Mouse (Mus musculus) intestine, embryonic 14.5 days (tissue): ENCODE measurements around the gene Sytl2. TPM values are rescaled to one million over a fixed set of nuclear protein-coding genes. Genes with fewer than 3 reads are reported as not detected.

Experiments
- ATAC-seq: fragments of 200-750 bp; cut with Nextera tagmentation; replicated peaks from 2 replicates; pipeline ENCODE4 v1.8.0; 2017; ENCODE audit warnings: low read depth, moderate number of reproducible peaks, moderate TSS enrichment, moderate library complexity; ENCODE audit not compliant: low FRiP score, low TSS enrichment
- DNase-seq: peaks from one replicate; pipeline ENCODE4 v3.0.0-alpha.2; 2018; ENCODE audit warnings: low spot score
- H3K27ac ChIP-seq: fragments of 300-500 bp; sonication (generic); 2 replicates; pipeline ENCODE4 v1.5.1; 2014; ENCODE audit warnings: low read depth, mild to moderate bottlenecking, control low read depth
- H3K27me3 ChIP-seq: fragments of 300-500 bp; sonication (generic); replicated peaks from 2 replicates; pipeline ENCODE4 v1.6.1; 2014; ENCODE audit warnings: low read length, control low read depth; ENCODE audit not compliant: control insufficient read depth, insufficient read depth
- H3K36me3 ChIP-seq: fragments of 300-500 bp; sonication (generic); 2 replicates; pipeline ENCODE4 v1.6.1; 2014; ENCODE audit warnings: low read length, control low read depth; ENCODE audit not compliant: control insufficient read depth, insufficient read depth
- H3K4me1 ChIP-seq: fragments of 300-500 bp; sonication (generic); replicated peaks from 2 replicates; pipeline ENCODE4 v1.6.1; 2014; ENCODE audit warnings: low read length, control low read depth, mixed read lengths; ENCODE audit not compliant: control insufficient read depth, insufficient read depth
- H3K4me2 ChIP-seq: fragments of 300-500 bp; sonication (generic); 2 replicates; pipeline ENCODE4 v1.6.1; 2014; ENCODE audit warnings: low read length
- H3K4me3 ChIP-seq: fragments of 300-500 bp; sonication (generic); 2 replicates; pipeline ENCODE4 v1.5.1; 2014; ENCODE audit warnings: low read depth, low read length, control low read depth, mixed read lengths
- H3K9ac ChIP-seq: fragments of 300-500 bp; sonication (generic); 2 replicates; pipeline ENCODE4 v1.6.1; 2014; ENCODE audit warnings: mild to moderate bottlenecking, low read length
- H3K9me3 ChIP-seq: fragments of 300-500 bp; sonication (generic); 2 replicates; pipeline ENCODE4 v1.6.1; 2016; ENCODE audit warnings: low read length, control low read depth; ENCODE audit not compliant: control insufficient read depth
- WGBS: fragments of 180-500 bp; shearing (Covaris S2); extraction: QIAGEN DNeasy Blood & Tissue Kit; methylation state at CpG from one replicate; pipeline ENCODE4 v1.1.7; 2014; 5-methylcytosine and 5-hydroxymethylcytosine counted together
- polyA plus RNA-seq: library from polyadenylated mRNA; unstranded; fragments of >200 nt; fragmentation: Nextera tagmentation; extraction: Ambion mirVana; gene quantifications from 2 replicates; pipeline ENCODE4 v1.2.1, GENCODE M21; 2014

Gene Sytl2
- polyA plus RNA-seq, 1 experiment from 2014 or later = 8.8 TPM

- ATAC-seq (peak; percentile 100), DNase-seq (peak; percentile 81)
- Histone ChIP-seq H3K4me3 (peak within 1 kb of the TSS; percentile 37), H3K4me2 (peak within 1 kb of the TSS; percentile 53), H3K27me3 (no peaks in the 10 kb centered on the region), H3K9ac (peak within 1 kb of the TSS; percentile 20; the same call in 1 of the 2 replicates), H3K27ac (no peak within 1 kb of the TSS), H3K4me1 (peaks cover 4% of the 10 kb centered on the region; the same call in 1 of the 2 replicates), H3K36me3 (no peaks in the 10 kb centered on the region), H3K9me3 (no peaks in the 10 kb centered on the region)
- 19% methylated on average over 29 of the region's 29 CpGs for WGBS
These were observed 124.3 kb downstream of the Sytl2 start, which contains the start of gene Ccdc89 for GRCm38 (mm10) chr7:90426020-90427001. Ccdc89 (plus strand) TSS chr7:90426577.

GRCm38 (mm10) chr7:90427006-90427405, 125.0 kb downstream of the Sytl2 start:
- ATAC-seq (no peak), DNase-seq (no peak)
- peak overlapping the region; percentile 37; the same call in 1 of the 2 replicates for H3K4me3 ChIP-seq
- H3K9me3 ChIP-seq = no peaks in the 10 kb centered on the region
- no peaks in the 10 kb centered on the region for H3K36me3 ChIP-seq
- H3K27ac ChIP-seq = no peak overlapping the region
- no peak overlapping the region for H3K9ac ChIP-seq
- peaks cover 4% of the 10 kb centered on the region; the same call in 1 of the 2 replicates for H3K4me1 ChIP-seq
- H3K4me2 ChIP-seq = peak overlapping the region; percentile 53
- 55% methylated on average over 9 of the region's 9 CpGs for WGBS
- no peaks in the 10 kb centered on the region for H3K27me3 ChIP-seq

- no peak for DNase-seq
- no peak overlapping the region for H3K4me3 ChIP-seq
- H3K4me2 ChIP-seq = no peak overlapping the region
- H3K27ac ChIP-seq = no peak overlapping the region
- no peak for ATAC-seq
- no peaks in the 10 kb centered on the region for H3K9me3 ChIP-seq
- no peaks in the 10 kb centered on the region; the same call in 1 of the 2 replicates for H3K4me1 ChIP-seq
- H3K27me3 ChIP-seq = no peaks in the 10 kb centered on the region
- H3K36me3 ChIP-seq = no peaks in the 10 kb centered on the region
- no peak overlapping the region for H3K9ac ChIP-seq
These were observed 130.2 kb downstream of the Sytl2 start for GRCm38 (mm10) chr7:90432221-90432620.

- H3K9me3 ChIP-seq = no peaks in the 10 kb centered on the region
- ATAC-seq (no peak), DNase-seq (no peak)
- no peak overlapping the region for H3K9ac ChIP-seq
- no peaks in the 10 kb centered on the region for H3K27me3 ChIP-seq
- no peaks in the 10 kb centered on the region for H3K36me3 ChIP-seq
- WGBS = 86% methylated on average over 4 of the region's 4 CpGs
- no peak overlapping the region for H3K4me2 ChIP-seq
- H3K4me1 ChIP-seq = no peaks in the 10 kb centered on the region
- H3K27ac ChIP-seq = no peak overlapping the region
- no peak overlapping the region for H3K4me3 ChIP-seq
These were observed 138.0 kb downstream of the Sytl2 start for GRCm38 (mm10) chr7:90440044-90440443.

- Histone ChIP-seq H3K4me3 (peak overlapping the region; percentile 100), H3K27ac (peak overlapping the region; percentile 99; the same call in 1 of the 2 replicates), H3K4me1 (0 out of 2 replicates have a peak, but pooled peaks cover 3% of the 10 kb centered on the region), H3K9me3 (no peaks in the 10 kb centered on the region), H3K27me3 (no peaks in the 10 kb centered on the region), H3K9ac (peak overlapping the region; percentile 96), H3K4me2 (peak overlapping the region; percentile 57), H3K36me3 (peaks cover 5% of the 10 kb centered on the region)
- DNase-seq (no peak), ATAC-seq (peak; percentile 22; the same call in 1 of the 2 replicates)
- 12% methylated on average over 4 of the region's 4 CpGs for WGBS
These were observed 140.0 kb downstream of the Sytl2 start for GRCm38 (mm10) chr7:90442070-90442469.

- 0 out of 2 replicates have a peak, but pooled peaks cover 3% of the 10 kb centered on the region for H3K4me1 ChIP-seq
- peak within 1 kb of the TSS; percentile 100 for H3K4me3 ChIP-seq
These were observed 140.5 kb downstream of the Sytl2 start, which contains the start of gene Crebzf for GRCm38 (mm10) chr7:90442518-90443080. Crebzf (plus strand) TSS chr7:90442729.

GRCm38 (mm10) chr7:90443101-90444091, 141.3 kb downstream of the Sytl2 start:
- under 1% methylated on average over 112 of the region's 123 CpGs for WGBS

More at GRCm38 (mm10) chr7:90442518-90443080, 140.5 kb downstream of the Sytl2 start, which contains the start of gene Crebzf:
- WGBS = under 1% methylated on average over 48 of the region's 54 CpGs
- H3K9ac ChIP-seq = peak within 1 kb of the TSS; percentile 96
- ATAC-seq (peak; percentile 95), DNase-seq (peak; percentile 97)
- H3K27me3 ChIP-seq = no peaks in the 10 kb centered on the region
- peak within 1 kb of the TSS; percentile 98 for H3K4me2 ChIP-seq
- H3K27ac ChIP-seq = peak within 1 kb of the TSS; percentile 99
- peaks cover 10% of the 10 kb centered on the region for H3K36me3 ChIP-seq
- H3K9me3 ChIP-seq = no peaks in the 10 kb centered on the region

More at GRCm38 (mm10) chr7:90443101-90444091, 141.3 kb downstream of the Sytl2 start:
- Histone ChIP-seq H3K9me3 (no peaks in the 10 kb centered on the region), H3K27ac (peak overlapping the region; percentile 99), H3K9ac (peak overlapping the region; percentile 96), H3K4me2 (peak overlapping the region; percentile 98), H3K4me3 (peak overlapping the region; percentile 100), H3K4me1 (0 out of 2 replicates have a peak, but pooled peaks cover 3% of the 10 kb centered on the region), H3K36me3 (peaks cover 18% of the 10 kb centered on the region), H3K27me3 (no peaks in the 10 kb centered on the region)
- peak; percentile 87 for DNase-seq
- ATAC-seq = peak; percentile 63
